Mouse (Mus musculus) common myeloid progenitor, adult 5-6 weeks (primary cell): ENCODE data around the gene Unc5cl. TPM values are rescaled to one million over a fixed set of nuclear protein-coding genes. Genes with fewer than 3 reads are reported as not detected.

Experiments
- ATAC-seq: replicated peaks from 2 replicates; pipeline ENCODE4 v1.8.0; 2016; ENCODE audit warnings: low read depth, mild to moderate bottlenecking, moderate TSS enrichment, inconsistent platforms; ENCODE audit not compliant: poor library complexity, severe bottlenecking
- total RNA-seq: library from RNA; stranded (forward); fragments of 200-1000, 187-1606 nt; gene quantifications from 2 replicates; pipeline ENCODE4 v1.2.3, GENCODE M21; 2017

The Unc5cl gene
- total RNA-seq, 1 experiment from 2014 or later = 2.2 TPM

DNA sequence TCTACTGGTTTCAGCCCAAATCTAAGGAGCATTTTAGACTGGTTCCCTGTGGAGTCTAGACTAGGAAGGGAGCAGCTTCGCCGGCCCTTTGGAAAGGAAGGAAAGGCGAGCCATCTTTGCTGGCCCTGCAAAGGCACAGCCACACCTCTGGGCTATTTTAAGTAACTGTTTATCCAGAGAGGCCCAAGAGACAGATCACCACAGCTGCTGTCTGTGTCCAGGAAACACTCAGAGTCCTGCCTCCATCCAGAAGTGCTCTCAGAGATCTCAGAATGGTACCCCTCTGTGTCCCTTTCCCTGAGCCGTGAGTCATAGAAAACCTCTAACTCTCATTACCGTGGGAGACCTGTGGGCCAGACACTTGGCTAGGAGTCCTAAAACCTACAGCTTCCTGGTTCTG is 24.3 kb upstream of the Unc5cl start:
- no peak for ATAC-seq

DNA sequence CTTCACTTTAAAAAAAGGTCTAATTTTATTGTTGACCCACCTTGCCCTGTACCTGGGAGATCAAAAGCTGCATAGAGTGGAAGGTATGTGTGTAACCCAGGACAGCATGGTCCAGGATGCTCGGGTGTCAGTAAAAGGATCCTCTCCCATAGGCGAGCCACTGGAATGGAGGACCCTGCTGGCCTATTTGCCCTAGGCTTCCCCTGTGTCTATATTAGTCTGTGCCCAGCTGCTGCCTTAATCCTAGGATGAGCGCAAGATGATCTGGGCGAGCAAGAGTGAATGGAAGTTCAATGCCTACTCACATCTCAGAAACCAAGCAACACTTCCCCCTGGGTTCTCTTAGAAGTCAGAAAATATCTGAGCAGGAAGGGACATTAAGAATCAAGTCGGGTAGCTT is 23.6 kb upstream of the Unc5cl start:
- ATAC-seq = no peak

DNA sequence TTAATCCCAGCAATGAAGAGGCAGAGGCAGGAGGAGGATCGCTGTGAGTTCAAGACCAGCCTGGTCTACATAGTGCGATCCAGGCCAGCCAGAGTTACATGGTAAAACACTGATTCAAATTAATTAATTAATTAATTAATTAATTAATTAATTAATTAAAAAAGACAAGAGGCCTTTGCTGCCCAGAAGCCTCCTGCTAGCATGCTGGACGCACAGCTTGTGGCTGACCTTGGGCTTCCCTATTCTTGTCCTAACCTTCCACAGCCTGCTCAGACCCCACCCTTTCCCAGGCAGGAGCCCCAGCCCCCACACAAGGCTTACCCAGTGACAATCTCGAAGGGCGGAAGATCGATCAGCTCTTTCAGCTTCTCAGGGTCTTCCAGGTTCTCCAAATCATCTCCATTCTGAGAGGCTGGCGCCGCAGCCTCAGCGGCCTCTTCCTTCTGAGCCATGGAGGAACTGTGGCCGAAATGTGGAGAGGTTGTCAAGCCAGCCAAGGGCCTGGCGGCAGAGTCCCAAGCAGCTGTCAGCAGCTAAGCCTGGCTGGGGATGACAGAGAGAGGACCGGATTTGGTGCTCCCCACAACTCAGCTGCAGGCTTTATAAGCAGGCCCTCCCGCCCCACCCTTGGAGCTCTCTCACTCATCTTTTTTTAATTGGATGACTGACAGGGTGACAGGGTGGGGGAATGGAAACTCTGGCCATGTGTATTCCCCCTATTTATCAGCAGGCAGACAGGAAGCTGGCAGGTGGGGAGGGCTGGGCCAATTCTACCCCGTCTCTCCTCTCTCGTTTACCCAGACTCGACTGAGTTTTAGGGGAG is 22.3 kb upstream of the Unc5cl start, which contains the start of gene Apobec2:
Gene Apobec2 (minus strand): TSS at position 773 of the 823 bp plus-strand sequence.
- ATAC-seq = no peak

DNA sequence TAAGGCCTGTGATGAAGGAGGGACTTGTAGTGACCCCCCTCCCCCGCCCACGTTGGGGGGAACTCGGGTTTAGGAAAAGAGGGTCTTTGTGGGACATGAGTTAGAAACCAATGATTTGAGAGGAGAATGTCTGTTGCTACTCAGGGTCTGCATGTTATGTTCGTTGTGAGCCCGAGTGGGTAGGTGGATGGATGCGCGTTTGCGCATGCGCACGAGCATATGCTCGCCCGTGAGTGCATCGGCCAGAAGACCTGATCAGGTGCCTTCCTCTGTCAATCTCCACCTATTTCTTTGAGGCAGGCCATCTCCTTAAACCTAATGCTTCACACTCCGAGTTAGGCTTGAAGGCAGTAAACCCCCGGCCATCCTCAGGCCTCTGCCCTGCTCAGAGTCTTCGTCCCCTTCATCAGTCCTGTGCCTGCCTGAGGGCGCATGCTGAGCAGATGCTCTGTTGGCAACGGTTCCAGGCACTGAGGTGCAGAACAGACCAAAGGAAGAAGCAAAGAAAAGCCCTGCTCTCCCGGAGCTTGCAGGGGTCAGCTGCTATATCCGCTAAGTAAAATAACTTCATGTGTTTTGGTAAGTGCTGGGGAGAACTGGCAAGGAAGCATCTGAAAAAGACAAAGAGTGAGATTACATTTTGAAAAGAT is 21.6 kb upstream of the Unc5cl start:
- no peak for ATAC-seq

DNA sequence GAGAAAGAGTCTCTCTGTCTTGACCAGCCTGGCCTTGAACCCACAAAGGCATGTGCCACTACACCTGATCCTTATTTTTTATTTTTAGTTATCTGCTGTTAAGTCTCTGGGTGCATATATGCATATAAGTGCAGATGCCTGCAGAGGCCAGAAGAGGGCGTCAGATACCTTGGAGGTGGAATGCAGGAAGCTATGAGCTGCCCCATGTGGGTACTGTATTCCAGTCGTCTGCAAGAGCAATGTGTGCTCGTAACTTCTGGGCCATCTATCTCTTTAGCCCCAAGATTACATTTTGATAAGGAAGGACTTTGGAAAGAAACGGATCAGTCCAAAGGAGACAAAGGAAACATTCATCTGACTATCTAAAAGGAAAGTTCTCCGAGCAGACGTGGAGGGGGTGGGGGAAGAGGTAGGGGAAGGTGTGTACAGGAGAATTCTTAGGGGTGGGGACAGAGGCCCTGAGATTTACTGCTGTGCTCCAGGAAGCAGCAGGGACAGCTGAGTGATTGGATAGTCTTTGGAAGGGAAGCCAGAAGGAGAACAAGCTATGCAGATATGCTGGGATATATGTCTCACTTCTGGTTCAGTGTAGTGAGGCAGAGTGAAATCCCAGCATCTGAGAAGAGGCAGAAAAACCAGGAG is 20.9 kb upstream of the Unc5cl start:
- ATAC-seq = no peak

DNA sequence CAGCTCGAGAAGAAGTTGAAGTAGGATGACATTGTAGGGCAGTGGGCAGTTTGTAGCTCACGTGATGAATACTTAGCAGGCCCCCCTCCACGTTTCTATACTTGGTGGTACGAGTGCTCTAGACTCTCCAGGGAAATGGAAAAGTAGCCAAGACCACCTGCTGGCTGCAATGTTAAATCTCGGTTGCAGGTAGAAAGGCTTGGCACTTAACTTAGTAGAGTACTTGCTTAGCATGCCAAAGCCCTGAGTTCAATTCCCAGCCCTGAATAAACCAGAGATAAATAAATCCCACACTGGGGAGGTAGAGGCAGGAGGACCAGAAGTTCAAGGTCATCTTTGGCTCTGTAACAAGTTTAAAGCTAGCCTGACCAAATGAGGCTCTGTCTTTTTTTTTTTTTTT is 20.2 kb upstream of the Unc5cl start:
- no peak for ATAC-seq

DNA sequence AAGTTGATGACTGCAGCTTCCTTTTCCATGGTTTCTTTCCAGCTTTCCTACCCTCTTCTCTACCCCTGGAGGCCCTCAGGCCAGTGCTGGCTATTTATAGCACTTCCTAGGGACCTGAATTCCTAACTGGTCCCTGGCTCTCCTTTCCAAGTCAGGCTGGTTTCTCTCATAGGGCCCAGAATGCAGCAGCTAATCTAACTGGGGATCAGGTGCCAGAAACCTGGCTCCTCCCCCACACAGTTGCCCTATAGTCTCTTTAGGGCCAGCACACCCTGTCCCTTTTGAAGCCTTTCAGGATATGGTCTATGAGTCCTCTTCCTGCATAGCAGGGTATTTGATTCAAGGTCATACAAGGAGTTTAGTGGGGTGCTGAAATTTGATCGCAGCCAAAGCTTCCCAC is 18.2 kb upstream of the Unc5cl start:
- ATAC-seq = no peak

DNA sequence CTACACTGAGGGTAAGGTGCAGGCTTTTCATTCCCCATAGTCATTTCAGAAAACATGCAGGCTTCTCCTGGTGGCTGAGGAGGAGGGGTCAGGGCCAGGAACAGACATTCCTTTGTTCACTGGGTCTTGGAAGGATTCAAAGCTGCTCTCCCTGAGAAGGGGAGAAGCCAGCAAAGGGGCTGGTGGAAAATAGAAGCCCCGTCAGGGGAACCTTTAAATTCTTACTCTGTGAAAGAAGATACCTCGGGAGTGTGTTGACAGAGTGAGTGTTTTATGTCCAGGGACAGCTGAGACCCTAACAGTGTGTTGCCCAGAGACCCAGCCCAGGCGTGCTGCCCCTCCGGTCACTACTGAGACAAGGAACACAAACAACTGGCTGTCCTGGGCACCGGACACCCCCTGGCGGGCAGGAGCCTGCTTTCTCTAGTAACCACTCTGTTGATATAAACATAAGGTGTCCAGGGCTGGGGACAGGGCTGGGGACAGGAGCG is 17.2 kb upstream of the Unc5cl start:
- ATAC-seq = no peak

DNA sequence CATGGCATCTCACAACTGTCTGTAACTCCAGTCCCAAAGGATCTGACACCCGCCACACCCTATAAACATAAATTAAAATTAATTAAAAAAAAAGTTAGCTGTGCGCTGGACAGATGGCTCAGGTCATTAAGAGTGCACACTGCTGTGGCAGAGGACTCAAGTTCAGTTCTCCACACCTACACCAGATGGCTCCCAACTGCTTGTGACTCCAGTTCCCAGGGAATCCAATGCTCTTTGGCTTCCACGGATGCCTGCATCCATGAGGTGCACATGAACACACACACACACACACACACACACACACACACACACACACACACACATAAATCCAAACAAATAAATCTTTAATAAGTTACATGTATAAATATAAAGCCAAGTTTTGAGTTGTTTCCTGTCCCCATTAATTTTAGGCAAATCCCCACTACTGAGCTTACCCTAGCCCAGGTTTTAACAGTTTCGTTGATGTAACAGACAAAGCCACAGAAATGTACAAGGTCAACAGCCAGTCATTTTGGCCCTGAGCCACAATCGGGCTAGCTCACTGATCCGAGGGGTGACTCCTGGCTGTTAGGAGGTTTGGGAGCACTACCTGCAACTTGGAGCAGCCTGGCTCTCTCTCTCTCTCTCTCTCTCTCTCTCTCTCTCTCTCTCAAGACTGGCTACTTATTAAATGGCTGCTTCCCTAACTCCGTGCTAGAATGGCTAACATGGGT is 11.8 kb upstream of the Unc5cl start:
- no peak for ATAC-seq

DNA sequence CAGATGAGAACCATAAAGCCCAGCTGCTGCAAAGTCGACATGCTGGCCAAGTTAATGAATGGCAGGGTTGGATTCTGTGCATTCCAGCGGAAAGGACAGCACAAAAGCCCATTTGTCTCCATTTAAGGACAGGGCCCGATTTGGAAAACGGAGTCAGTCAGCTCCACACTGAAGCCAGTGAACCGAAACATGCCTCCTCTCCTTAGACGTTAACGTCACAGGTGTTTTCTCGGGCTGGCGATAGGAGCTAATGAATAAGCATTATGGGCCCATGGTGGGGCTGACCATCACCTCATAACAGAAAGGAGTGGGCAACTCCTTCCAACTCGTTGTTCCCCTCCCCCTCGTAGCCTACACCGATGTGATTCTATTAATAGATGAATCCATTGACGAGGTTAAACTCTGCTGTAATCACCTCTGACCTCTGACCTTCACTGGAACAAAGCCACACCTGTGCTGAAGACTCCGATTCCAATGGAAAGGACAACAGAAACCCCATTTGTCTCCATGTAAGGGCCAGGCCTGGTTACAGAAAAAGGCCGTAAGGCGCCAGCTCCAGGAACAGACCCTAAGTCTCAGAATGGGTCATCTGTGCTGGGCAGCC is 11.1 kb upstream of the Unc5cl start:
- ATAC-seq = no peak

DNA sequence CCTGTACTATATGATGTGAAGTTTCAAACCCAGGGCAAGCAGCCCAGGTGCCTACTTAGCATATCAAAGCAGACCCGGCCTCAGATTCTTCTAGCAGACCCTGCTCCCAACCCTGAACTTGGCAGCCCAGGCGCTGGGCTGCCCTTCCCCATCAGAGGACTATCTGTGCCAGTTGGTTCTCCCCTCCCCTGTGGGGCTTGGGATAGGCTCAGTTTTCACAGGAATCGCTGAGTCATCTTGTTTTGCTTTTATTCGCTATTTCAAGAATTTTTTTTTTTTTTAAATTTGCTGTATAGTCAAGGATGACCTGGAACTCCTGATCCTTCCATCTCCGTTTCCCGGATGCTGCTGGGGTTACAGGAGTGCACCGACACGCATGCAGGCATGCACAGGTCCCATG is 7.0 kb upstream of the Unc5cl start:
- peak; percentile 23; the same call in 1 of the 2 replicates for ATAC-seq

DNA sequence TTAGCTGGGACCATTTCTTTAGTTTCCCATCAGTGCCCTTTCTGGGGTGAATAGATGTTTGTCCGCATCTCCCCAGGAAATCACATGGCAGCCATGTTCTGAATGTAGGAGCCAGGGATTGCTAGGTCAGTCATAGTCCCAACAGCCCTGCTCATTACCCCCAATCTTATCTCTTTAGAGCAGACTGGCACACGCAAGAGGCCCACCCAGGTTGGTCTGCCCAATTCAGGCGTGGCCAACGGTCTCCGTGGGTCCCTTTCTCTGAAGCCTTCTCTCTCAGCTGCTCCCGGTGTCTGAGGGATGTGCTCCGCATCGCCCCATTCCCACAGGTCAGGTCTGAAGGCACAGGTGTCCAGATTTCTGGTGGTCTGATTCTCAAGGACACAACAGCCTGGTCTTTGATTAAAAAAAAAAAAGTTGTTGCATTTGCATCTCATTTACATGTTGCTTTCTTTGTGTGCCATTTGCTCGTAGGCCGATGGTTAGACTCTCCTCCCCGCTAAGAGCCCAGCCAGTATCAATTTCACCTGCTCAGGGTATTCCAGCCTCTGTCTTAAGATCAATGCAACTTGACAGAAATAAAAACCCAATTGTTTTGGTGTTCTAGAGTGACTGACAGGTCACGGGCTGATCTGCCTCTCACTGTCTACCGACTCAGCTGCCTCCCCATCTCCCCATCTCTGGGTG is 3.9 kb upstream of the Unc5cl start:
- peak; percentile 68 for ATAC-seq

DNA sequence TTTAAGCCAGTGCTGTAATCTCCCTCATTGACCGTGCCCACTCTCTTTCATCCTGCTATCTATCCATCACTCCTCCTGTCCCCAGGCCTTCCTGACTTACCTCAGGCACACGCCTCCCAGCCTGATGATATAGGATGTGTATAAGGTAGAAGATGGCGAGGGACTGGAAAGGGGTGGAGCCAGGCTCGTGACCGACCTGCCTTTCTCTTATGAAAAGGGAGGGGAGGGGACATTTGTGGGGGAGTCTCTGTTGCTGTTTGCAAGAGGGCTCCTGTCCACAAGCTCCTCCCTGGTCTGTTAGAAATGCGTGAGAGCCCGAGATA is 3.4 kb upstream of the Unc5cl start, which contains the start of gene Tspo2:
Gene Tspo2 (minus strand): TSS at position 170 of the 323 bp plus-strand sequence.
- ATAC-seq = peak; percentile 65

DNA sequence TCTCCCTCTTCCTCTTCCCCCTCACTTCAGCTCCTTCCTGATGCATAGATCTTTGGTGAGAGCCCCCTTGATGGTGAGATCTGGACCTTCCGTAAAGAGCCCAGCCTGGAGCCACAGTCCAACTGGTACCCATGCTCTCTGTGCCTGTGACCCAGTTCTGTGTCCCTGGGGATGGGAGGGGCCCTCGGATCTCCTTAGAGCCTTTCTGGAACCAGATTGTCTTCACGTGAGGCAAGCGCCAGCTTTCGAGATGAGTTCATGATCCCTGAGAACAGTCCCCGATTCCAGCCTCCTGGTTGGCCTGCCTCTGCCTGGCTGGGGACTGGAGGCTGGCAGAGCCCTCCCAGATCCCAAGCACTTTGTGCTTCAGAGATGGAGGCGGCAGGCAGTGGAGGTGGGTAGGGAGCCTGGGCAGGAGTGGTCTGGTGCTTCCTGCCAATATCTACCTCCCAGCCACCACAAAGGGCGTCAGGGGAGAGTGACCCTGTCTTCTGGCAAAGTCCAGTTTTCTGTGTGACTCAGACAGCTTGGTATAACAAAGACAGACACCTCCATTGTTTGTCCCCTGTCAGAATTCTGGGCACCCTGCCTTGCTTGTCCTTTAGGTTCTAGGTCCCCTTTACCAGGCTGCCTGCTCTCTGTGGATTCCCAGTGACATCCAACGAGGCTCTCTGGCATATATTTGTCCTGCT is 2.8 kb upstream of the Unc5cl start:
- ATAC-seq = 0 out of 2 replicates have a peak, but pooled peaks have one; percentile 2

DNA sequence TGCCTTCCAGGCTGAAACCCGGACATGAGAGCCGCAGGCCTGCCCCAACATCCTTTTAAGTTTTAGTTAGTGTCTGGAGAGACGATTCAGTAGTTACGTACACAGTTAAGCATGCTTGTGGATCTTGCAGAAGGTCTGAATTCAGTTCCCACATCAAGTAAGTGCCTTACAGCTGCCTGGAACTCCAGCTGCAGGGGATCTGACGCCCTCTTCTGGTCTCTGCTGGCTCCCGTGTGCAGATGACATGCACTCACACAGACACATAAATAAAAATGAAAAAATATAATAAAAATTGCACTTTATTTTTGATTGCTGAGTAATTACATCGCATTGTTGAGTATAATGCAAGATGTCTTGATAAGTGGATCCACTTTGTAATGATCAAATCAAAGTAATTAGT is 1.2 kb upstream of the Unc5cl start:
- ATAC-seq = no peak

DNA sequence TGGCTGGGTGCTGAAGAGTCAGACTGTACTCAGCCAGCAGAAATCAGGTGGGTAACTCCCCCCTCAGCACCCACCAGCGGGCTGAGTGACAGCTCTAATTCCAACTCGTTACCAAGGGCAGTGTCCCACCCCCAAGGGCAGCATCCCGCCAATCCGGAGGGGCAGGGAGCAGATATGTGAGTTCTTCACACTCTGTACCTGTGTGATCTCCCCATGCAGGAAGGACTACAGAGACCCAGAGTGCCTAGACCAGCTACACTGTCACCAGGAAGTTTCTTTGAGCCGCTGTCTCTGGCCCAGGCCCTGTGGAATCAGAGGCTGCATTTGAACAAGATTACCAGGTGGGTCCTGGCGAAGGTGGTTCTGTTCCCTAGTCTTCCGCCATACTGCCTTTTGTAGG is 511 bp upstream of the Unc5cl start:
- ATAC-seq = no peak

DNA sequence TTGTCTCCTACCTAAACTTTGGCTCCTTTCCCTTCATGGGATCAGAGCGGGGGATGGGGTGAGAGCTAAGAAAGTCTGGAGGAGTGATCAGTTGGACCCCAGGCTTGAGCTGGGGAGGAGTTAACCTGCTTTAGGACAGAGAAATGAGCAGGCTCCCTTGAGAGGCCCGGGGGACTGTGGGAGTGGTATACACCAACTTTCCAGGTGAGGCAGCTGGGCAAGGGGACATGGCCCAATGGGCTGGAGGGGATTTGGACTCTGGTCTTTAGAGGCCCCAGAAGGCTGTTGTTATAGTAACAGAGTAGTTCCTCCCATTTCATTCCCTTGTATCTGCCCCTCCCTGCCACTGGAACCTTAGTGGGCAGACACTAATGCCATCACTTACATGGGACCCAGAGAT is 1.3 kb downstream of the Unc5cl start:
- ATAC-seq = no peak

DNA sequence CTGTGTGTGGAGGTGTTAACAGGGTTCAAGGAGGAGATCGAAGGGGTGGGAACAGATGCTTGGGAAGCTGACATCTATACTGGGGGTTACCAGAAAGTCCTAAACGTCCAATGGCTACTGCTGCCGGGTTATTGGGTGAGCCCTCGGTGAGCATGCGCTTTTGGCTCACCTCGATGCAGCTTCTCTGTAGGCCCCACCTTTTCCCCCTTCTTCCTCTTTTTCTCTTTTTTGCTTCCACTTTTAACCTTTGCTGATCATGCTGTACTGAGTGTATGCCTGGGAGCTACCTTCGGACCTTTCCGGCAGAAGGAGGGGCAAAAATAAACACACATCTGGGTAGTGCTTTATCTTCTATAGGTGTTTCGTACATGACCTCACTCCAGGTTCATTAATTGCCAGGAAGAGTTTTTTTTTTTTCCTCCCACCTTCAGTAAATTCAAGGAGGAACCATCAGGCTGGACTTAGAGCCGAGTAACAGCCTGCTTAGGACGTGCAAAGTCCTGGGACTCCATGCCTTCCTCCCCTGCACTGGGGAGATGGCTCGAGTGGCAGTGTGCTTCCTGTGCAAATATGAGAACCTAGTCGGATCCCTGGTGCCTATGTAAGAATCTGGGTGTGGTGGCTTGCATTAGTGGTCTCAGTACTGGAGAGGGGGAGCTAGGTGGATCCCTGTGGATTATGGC is 3.4 kb downstream of the Unc5cl start:
- peak; percentile 62 for ATAC-seq
